Mouse (Mus musculus) limb, embryonic 14.5 days (tissue): ENCODE measurements around the gene Gab1. TPM values are rescaled to one million over a fixed set of nuclear protein-coding genes. Genes with fewer than 3 reads are reported as not detected.
A peak's percentile ranks its signal among the peaks of the same experiment; 100 is the strongest.

Experiments
- ATAC-seq: fragments of 200-750 bp; cut with Nextera tagmentation; 2 replicates; pipeline ENCODE4 v1.8.0; 2017; ENCODE audit warnings: low read depth, moderate number of reproducible peaks, moderate TSS enrichment; ENCODE audit not compliant: low FRiP score
- DNase-seq: peaks from one replicate; pipeline ENCODE4 v3.0.0-alpha.2; 2015; ENCODE audit warnings: low spot score
- H3K27ac ChIP-seq: fragments of 300-500 bp; sonication (generic); replicated peaks from 2 replicates; pipeline ENCODE4 v1.5.1; 2014; ENCODE audit warnings: low read depth, mild to moderate bottlenecking, low read length, moderate library complexity, mixed read lengths
- H3K27me3 ChIP-seq: fragments of 300-500 bp; sonication (generic); 2 replicates; pipeline ENCODE4 v1.6.1; 2014; ENCODE audit warnings: low read length, mixed read lengths; ENCODE audit not compliant: control insufficient read depth, insufficient read depth
- H3K36me3 ChIP-seq: fragments of 300-500 bp; sonication (generic); 2 replicates; pipeline ENCODE4 v1.6.1; 2014; ENCODE audit warnings: mild to moderate bottlenecking, low read length, moderate library complexity, mixed read lengths; ENCODE audit not compliant: control insufficient read depth, insufficient read depth
- H3K4me1 ChIP-seq: fragments of 300-500 bp; sonication (generic); 2 replicates; pipeline ENCODE4 v1.6.1; 2014; ENCODE audit warnings: antibody characterized with exemption, low read length, mixed read lengths; ENCODE audit not compliant: control insufficient read depth, insufficient read depth
- H3K4me2 ChIP-seq: fragments of 300-500 bp; sonication (generic); replicated peaks from 2 replicates; pipeline ENCODE4 v1.6.1; 2014; ENCODE audit warnings: low read depth, mild to moderate bottlenecking, low read length, moderate library complexity; ENCODE audit not compliant: severe bottlenecking
- H3K4me3 ChIP-seq: fragments of 300-500 bp; sonication (generic); replicated peaks from 2 replicates; pipeline ENCODE4 v1.5.1; 2014; ENCODE audit warnings: low read length
- H3K9ac ChIP-seq: fragments of 300-500 bp; sonication (generic); 2 replicates; pipeline ENCODE4 v1.6.1; 2014; ENCODE audit warnings: mild to moderate bottlenecking, low read depth, low read length, moderate library complexity; ENCODE audit not compliant: severe bottlenecking
- H3K9me3 ChIP-seq: fragments of 300-500 bp; sonication (generic); 2 replicates; pipeline ENCODE4 v1.6.1; 2016; ENCODE audit warnings: low read length; ENCODE audit not compliant: control insufficient read depth
- POLR2A ChIP-seq: fragments of 200-500 bp; IDR thresholded peaks from 2 replicates; pipeline ENCODE4 v1.8.0; 2012; ENCODE audit warnings: inconsistent platforms, mild to moderate bottlenecking, moderate library complexity, borderline replicate concordance; ENCODE audit not compliant: insufficient read depth, insufficient read length; ENCODE audit errors: extremely low read depth
- WGBS: fragments of 180-500 bp; shearing (Covaris S2); extraction: QIAGEN DNeasy Blood & Tissue Kit; methylation state at CpG from one replicate; pipeline ENCODE4 v1.1.7; 2014; 5-methylcytosine and 5-hydroxymethylcytosine counted together
- polyA plus RNA-seq, 2 experiments: library from polyadenylated mRNA; depleted of rRNA in 1 of 2; stranded (reverse) in 1 of 2; unstranded in 1 of 2; fragments of >200 nt; fragmentation: Nextera tagmentation in 1 of 2; extraction: Ambion mirVana in 1 of 2; gene quantifications; 2 replicates each; pipeline versions ENCODE4 v1.2.1 to v1.2.3; 2012 to 2014

Gab1 gene
- polyA plus RNA-seq, 2 experiments, result 41.3 to 44.8 TPM

DNA sequence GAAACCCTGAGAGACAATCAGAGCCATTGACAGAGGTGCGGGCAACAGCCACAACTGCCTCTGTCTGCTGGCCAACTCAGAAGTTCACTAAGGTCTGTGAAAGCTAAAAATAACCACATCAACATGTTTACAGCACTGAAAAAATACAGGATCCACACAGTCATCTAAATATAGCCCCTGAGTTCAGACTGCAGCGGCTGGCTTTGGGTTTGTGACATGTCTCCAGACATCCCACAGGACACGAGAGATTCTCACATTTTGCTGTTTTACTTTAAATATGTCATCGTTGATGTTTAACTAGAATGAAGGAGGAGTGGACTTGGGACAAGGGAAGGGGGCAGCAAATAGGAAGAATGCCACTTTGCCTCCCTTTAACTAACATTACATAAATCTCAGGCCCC lies 68.7 kb downstream of the Gab1 start:
- Histone ChIP-seq H3K4me2 (no peak overlapping the region), H3K4me3 (no peak overlapping the region), H3K27me3 (no peaks in the 10 kb centered on the region), H3K36me3 (no peaks in the 10 kb centered on the region), H3K4me1 (peaks cover 28% of the 10 kb centered on the region), H3K9me3 (no peaks in the 10 kb centered on the region), H3K27ac (no peak overlapping the region), H3K9ac (no peak overlapping the region)
- DNase-seq (no peak), ATAC-seq (no peak)
- no peak for TF ChIP-seq POLR2A
- WGBS, result 72% methylated on average over 4 of the region's 4 CpGs

DNA sequence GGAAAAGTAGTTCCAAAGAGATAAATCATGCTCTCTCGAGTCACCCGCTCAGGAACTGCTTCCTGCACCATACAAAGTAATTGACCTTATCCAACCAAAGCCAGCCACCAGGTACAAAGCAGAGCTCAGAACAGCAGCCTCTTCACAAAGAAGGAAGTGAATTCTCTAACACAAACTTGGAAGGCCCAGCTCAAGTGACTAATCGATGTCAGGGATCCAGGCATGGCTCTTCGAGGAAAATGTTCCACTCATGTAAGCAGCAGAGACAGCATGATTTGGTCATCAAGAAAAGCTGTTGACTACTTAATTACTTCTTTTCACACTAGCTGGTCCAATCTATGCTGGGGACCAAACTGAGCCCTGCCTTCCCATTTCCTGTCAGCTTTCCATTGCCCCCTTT lies 69.4 kb downstream of the Gab1 start:
- no peak for DNase-seq
- H3K36me3 ChIP-seq, result no peaks in the 10 kb centered on the region
- H3K27ac ChIP-seq, result no peak overlapping the region
- TF ChIP-seq POLR2A, result no peak
- 63% methylated on average over 4 of the region's 4 CpGs for WGBS
- H3K4me3 ChIP-seq, result no peak overlapping the region
- no peak overlapping the region for H3K9ac ChIP-seq
- H3K9me3 ChIP-seq, result no peaks in the 10 kb centered on the region
- no peaks in the 10 kb centered on the region for H3K27me3 ChIP-seq
- ATAC-seq, result no peak
- H3K4me1 ChIP-seq, result peaks cover 28% of the 10 kb centered on the region
- no peak overlapping the region for H3K4me2 ChIP-seq

DNA sequence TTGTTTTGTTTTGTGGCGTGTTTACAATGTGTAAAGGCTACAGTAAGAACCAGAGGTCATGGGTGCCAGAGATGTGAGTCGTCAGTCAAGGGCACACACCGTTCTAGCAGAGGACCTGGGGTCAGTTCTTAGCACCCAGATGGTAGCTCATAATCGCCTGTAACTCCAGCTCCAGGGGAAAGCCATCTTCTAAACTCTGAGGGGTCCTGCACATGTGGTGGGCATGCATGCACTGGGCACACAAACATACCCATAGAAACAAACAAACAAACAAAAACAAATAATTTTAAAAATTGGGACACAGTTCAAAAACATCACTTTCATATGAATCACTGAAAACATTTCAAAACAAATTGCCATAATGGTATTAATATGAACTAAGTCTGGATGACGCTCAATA lies 69.9 kb downstream of the Gab1 start:
- H3K4me2 ChIP-seq, result no peak overlapping the region
- no peak overlapping the region for H3K9ac ChIP-seq
- H3K4me3 ChIP-seq, result no peak overlapping the region
- peaks cover 28% of the 10 kb centered on the region for H3K4me1 ChIP-seq
- no peaks in the 10 kb centered on the region for H3K36me3 ChIP-seq
- H3K27ac ChIP-seq, result no peak overlapping the region
- DNase-seq (no peak), ATAC-seq (no peak)
- TF ChIP-seq POLR2A, result no peak
- no peaks in the 10 kb centered on the region for H3K27me3 ChIP-seq
- no peaks in the 10 kb centered on the region for H3K9me3 ChIP-seq
- 88% methylated on average over 5 of the region's 5 CpGs for WGBS

DNA sequence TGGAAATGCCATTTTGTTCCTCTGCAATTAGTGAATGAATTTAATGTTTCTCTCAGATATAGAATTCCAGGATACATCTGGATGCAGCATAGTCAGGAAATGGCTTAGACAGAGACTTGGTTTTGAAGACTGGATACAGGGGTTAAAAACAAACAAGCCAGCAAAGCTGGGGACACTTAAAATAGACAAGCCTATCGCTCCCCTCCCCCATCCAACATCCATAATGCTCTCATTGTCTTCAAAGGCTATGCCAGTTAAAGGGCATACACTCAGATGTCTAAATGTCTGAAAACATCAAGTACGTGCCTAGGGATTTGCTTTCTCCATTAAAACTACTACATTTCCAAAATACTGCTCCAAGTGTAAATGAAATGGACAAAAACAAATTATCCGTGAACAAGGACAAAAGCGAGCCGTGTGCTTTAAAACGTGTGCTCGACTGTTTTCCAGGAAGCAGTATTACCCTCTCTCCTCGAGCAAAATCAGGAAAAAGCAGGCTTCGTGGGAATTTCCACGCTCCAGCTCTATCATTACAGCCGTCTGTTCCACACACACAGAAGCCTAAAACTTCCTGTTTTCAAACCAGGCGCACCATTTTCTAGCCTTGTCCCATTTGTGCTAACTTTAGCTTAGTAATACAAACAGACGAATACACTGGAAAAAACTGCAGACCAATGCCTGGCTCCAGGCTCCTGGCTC lies 72.4 kb downstream of the Gab1 start:
- ATAC-seq, result no peak; the same call in 1 of the 2 replicates
- Histone ChIP-seq H3K4me2 (no peak overlapping the region), H3K9ac (no peak overlapping the region), H3K27me3 (no peaks in the 10 kb centered on the region), H3K4me1 (peaks cover 24% of the 10 kb centered on the region), H3K27ac (peak overlapping the region; percentile 34), H3K4me3 (no peak overlapping the region), H3K9me3 (no peaks in the 10 kb centered on the region), H3K36me3 (no peaks in the 10 kb centered on the region)
- no peak for DNase-seq
- TF ChIP-seq POLR2A, result no peak
- WGBS, result 45% methylated on average over 13 of the region's 13 CpGs

DNA sequence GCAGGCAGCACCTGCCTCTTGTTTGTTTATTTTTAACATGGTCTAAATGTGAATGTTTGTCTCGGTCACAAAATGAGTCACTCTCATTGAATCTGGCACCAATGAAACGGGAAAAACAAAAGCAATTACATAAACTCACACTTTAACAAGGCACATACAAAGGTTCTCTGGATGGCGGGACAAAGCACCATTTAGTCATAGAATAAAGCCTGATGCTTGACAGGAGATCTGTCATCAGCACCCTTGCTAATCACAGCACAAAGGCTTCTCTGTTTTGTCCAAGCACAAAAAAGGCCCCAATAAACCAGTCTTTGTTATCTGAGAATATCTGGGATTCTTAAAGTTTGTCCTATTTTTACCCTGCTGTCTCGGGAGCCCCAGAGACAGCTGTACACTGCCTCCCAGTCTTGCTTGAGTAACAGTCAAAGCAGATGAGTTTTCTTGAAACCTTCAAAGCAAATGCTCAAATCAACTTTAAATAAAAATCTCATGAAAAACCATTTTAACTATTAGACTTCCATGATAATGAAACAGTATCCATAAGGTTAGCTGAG lies 76.2 kb downstream of the Gab1 start:
- no peak for TF ChIP-seq POLR2A
- peaks cover 18% of the 10 kb centered on the region for H3K4me1 ChIP-seq
- 58% methylated on average over 4 of the region's 4 CpGs for WGBS
- DNase-seq, result no peak
- no peak overlapping the region for H3K9ac ChIP-seq
- H3K9me3 ChIP-seq, result 0 out of 2 replicates have a peak, but pooled peaks cover 2% of the 10 kb centered on the region
- H3K27me3 ChIP-seq, result no peaks in the 10 kb centered on the region
- H3K4me3 ChIP-seq, result no peak overlapping the region
- ATAC-seq, result no peak
- H3K27ac ChIP-seq, result no peak overlapping the region
- H3K36me3 ChIP-seq, result peaks cover 10% of the 10 kb centered on the region
- H3K4me2 ChIP-seq, result no peak overlapping the region

DNA sequence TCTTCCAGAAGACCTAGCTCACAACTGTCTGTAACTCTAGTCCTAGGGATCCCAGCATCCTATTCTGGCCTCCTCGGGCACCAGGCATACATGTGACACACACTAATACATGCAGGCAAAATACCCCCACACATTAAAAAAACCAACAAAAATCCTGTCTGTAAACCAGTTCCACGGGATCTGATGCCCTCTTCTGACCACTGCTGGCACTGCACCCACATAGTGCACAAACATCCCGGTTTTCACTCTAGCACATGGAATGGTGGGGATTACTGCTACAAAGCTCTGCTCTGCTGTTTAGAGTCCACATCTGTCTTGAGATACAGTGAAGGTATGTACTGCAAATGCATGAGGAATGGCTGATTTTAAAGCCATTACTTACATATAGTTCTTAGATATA lies 81.5 kb downstream of the Gab1 start:
- Histone ChIP-seq H3K9me3 (0 out of 2 replicates have a peak, but pooled peaks cover 4% of the 10 kb centered on the region), H3K4me3 (no peak overlapping the region), H3K27ac (peak overlapping the region; percentile 61; the same call in 1 of the 2 replicates), H3K36me3 (peaks cover 10% of the 10 kb centered on the region), H3K27me3 (no peaks in the 10 kb centered on the region), H3K4me2 (no peak overlapping the region), H3K9ac (no peak overlapping the region), H3K4me1 (peaks cover 14% of the 10 kb centered on the region)
- DNase-seq, result no peak
- ATAC-seq, result no peak
- 92% methylated on average over 3 of the region's 3 CpGs for WGBS
- no peak for TF ChIP-seq POLR2A
